Mouse (Mus musculus) ES-E14 (cell line): ENCODE measurements at regions not wholly inside any gene's neighbourhood (a gene's known extent, or its start where the extent isn't known, plus 50 kb on each side); places are given as distances from the start of the nearest gene placed in this dataset.

Source experiments
- CHD2 ChIP-seq: IDR thresholded peaks from 2 replicates; pipeline ENCODE4 v1.6.1; 2014; ENCODE audit warnings: mild to moderate bottlenecking, low read depth, low read length, inconsistent platforms
- HCFC1 ChIP-seq: IDR thresholded peaks from 2 replicates; pipeline ENCODE4 v1.6.1; 2012; ENCODE audit warnings: low read length, inconsistent platforms, borderline replicate concordance; ENCODE audit not compliant: insufficient read depth
- ZC3H11A ChIP-seq: IDR thresholded peaks from 2 replicates; pipeline ENCODE4 v1.6.1; 2012; ENCODE audit warnings: low read depth, mild to moderate bottlenecking, inconsistent platforms, low read length, borderline replicate concordance
- ZNF384 ChIP-seq: IDR thresholded peaks from 2 replicates; pipeline ENCODE4 v1.6.1; 2012; ENCODE audit warnings: low read depth, low read length, inconsistent platforms

GRCm38 (mm10) chr3:137807423-137807822 lies 56.9 kb upstream of the H2afz start:
- no peak for TF ChIP-seq HCFC1
- no peak for TF ChIP-seq ZNF384
- no peak for TF ChIP-seq CHD2
- no peak for TF ChIP-seq ZC3H11A
